In the genomic region with DNA sequence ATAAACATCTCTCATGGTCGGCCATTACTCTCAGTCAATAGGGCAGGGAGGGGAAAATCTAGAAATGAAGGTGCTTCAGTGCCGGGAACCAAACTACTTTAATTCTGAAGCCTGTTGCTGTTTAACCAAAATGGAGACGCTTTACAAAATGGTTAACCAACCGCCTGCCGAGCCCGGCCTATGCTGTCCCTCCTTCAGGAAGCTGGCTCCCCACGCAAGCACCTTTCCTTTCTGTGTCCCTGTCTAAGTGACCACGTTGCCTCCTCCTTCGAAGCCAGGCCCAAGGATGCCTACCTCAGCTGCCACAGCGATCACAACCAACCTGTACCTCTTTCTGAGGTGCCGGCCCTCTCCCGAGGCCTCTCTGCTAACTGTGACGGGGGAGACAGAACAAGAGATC, we compare ENCODE assay signal across 27 mouse cellular contexts. TPM values are rescaled to one million over a fixed set of nuclear protein-coding genes. Genes with fewer than 3 reads are reported as not detected.
DNase-seq lines count a peak whose midpoint lies in the region; ATAC-seq and TF ChIP-seq lines count a peak whose summit lies in the region.
"Had no signal": no experiment of that assay in that cellular context is flagged by ENCODE, and none has a peak within 500 bp of the region (broad histone marks: within the 10 kb centered on the region; RNA-seq: fewer than 3 reads in every experiment).

No protein-coding gene starts in this region.

- peaks cover 36% of the 10 kb centered on the region for H3K4me1 ChIP-seq in forebrain, embryonic 10.5 days
- H3K4me1 ChIP-seq in forebrain, embryonic 15.5 days, result no peaks in the 10 kb centered on the region
- peaks cover 22% of the 10 kb centered on the region for H3K4me1 ChIP-seq in embryonic facial prominence, embryonic 10.5 days
- peaks cover 19% of the 10 kb centered on the region for H3K4me1 ChIP-seq in kidney, embryonic 14.5 days (ENCODE audit: control insufficient read depth, insufficient read depth, low read length)
- 0 out of 2 replicates have a peak, but pooled peaks cover 6% of the 10 kb centered on the region for H3K4me1 ChIP-seq in kidney, postnatal 0 days (replicated peaks; ENCODE audit: insufficient read depth, low read length)
- H3K4me1 ChIP-seq: heart, embryonic 15.5 days had no signal

- TF ChIP-seq CTCF in kidney, postnatal 0 days (IDR thresholded peaks at IDR 0.05; ENCODE audit: low read depth), result no peak

- H3K27ac ChIP-seq in forebrain, embryonic 10.5 days, result peak overlapping the region; percentile 4; the same call in 1 of the 2 replicates
- no peak overlapping the region for H3K27ac ChIP-seq in forebrain, embryonic 15.5 days (replicated peaks)
- H3K27ac ChIP-seq in embryonic facial prominence, embryonic 10.5 days (replicated peaks), result 0 out of 2 replicates have a peak overlapping the region, but pooled peaks have one; percentile 16
- peak overlapping the region; percentile 86 for H3K27ac ChIP-seq in kidney, embryonic 14.5 days (ENCODE audit: low read depth, low read length)
- peak overlapping the region; percentile 85 for H3K27ac ChIP-seq in kidney, postnatal 0 days
- H3K27ac ChIP-seq: embryonic facial prominence, embryonic 13.5 days; forebrain, embryonic 13.5 days; heart, embryonic 15.5 days; hindbrain, embryonic 13.5 days had no signal

- peaks cover 14% of the 10 kb centered on the region for H3K9me3 ChIP-seq in forebrain, embryonic 10.5 days
- 0 out of 2 replicates have a peak, but pooled peaks cover 2% of the 10 kb centered on the region for H3K9me3 ChIP-seq in forebrain, embryonic 15.5 days
- peaks cover 8% of the 10 kb centered on the region for H3K9me3 ChIP-seq in embryonic facial prominence, embryonic 10.5 days
- peaks cover 6% of the 10 kb centered on the region; the same call in 1 of the 2 replicates for H3K9me3 ChIP-seq in kidney, embryonic 14.5 days (ENCODE audit: control insufficient read depth, low read length)
- peaks cover 3% of the 10 kb centered on the region; the same call in 1 of the 2 replicates for H3K9me3 ChIP-seq in kidney, postnatal 0 days (replicated peaks; ENCODE audit: low read length)

- no peak overlapping the region for H3K9ac ChIP-seq in forebrain, embryonic 15.5 days (replicated peaks)
- H3K9ac ChIP-seq in kidney, embryonic 14.5 days (ENCODE audit: low read depth, low read length), result no peak overlapping the region
- no peak overlapping the region for H3K9ac ChIP-seq in kidney, postnatal 0 days (ENCODE audit: low read depth, low read length)
- H3K9ac ChIP-seq: embryonic facial prominence, embryonic 13.5 days; forebrain, embryonic 13.5 days; forebrain, postnatal 0 days; heart, embryonic 12.5 days; heart, embryonic 15.5 days; hindbrain, embryonic 13.5 days had no signal

- no peak overlapping the region for H3K4me3 ChIP-seq in forebrain, embryonic 10.5 days
- H3K4me3 ChIP-seq in forebrain, embryonic 15.5 days, result no peak overlapping the region
- no peak overlapping the region for H3K4me3 ChIP-seq in embryonic facial prominence, embryonic 10.5 days
- no peak overlapping the region for H3K4me3 ChIP-seq in kidney, embryonic 14.5 days (ENCODE audit: low read length)
- H3K4me3 ChIP-seq in kidney, postnatal 0 days (replicated peaks; ENCODE audit: low read depth, low read length), result no peak overlapping the region
- H3K4me3 ChIP-seq: embryonic facial prominence, embryonic 13.5 days; erythroblast, embryonic 14.5 days; forebrain, embryonic 13.5 days; heart, embryonic 12.5 days; heart, embryonic 15.5 days; hindbrain, embryonic 10.5 days; hindbrain, embryonic 13.5 days had no signal

- no peaks in the 10 kb centered on the region; the same call in 1 of the 2 replicates for H3K27me3 ChIP-seq in forebrain, embryonic 10.5 days (ENCODE audit: poor library complexity, severe bottlenecking)
- no peaks in the 10 kb centered on the region for H3K27me3 ChIP-seq in forebrain, embryonic 15.5 days
- H3K27me3 ChIP-seq in embryonic facial prominence, embryonic 10.5 days (replicated peaks; ENCODE audit: low read depth, poor library complexity, severe bottlenecking), result no peaks in the 10 kb centered on the region
- no peaks in the 10 kb centered on the region for H3K27me3 ChIP-seq in kidney, embryonic 14.5 days (ENCODE audit: control insufficient read depth, insufficient read depth, low read length)
- no peaks in the 10 kb centered on the region for H3K27me3 ChIP-seq in kidney, postnatal 0 days (ENCODE audit: insufficient read depth, low read length)
- H3K27me3 ChIP-seq: embryonic facial prominence, embryonic 13.5 days; forebrain, embryonic 13.5 days; heart, embryonic 12.5 days; heart, embryonic 15.5 days; hindbrain, embryonic 13.5 days had no signal

- no peak for ATAC-seq in forebrain, embryonic 15.5 days (replicated peaks)
- ATAC-seq in kidney, embryonic 14.5 days (ENCODE audit: low FRiP score, low TSS enrichment), result no peak
- ATAC-seq in kidney, postnatal 0 days (replicated peaks; ENCODE audit: low FRiP score, low read depth), result no peak
- ATAC-seq: activated CD4-positive, CD25-positive, alpha-beta regulatory T cell, adult 4 months; forebrain, embryonic 13.5 days; forebrain, postnatal 0 days; hindbrain, embryonic 16.5 days had no signal

- no peaks in the 10 kb centered on the region; the same call in 1 of the 2 replicates for H3K36me3 ChIP-seq in forebrain, embryonic 10.5 days (replicated peaks)
- H3K36me3 ChIP-seq in forebrain, embryonic 15.5 days, result no peaks in the 10 kb centered on the region
- no peaks in the 10 kb centered on the region for H3K36me3 ChIP-seq in embryonic facial prominence, embryonic 10.5 days (replicated peaks)
- H3K36me3 ChIP-seq in kidney, embryonic 14.5 days (ENCODE audit: control insufficient read depth, insufficient read depth, low read length), result no peaks in the 10 kb centered on the region
- H3K36me3 ChIP-seq in kidney, postnatal 0 days (ENCODE audit: insufficient read depth, low read length), result no peaks in the 10 kb centered on the region
- H3K36me3 ChIP-seq: embryonic facial prominence, embryonic 13.5 days; heart, embryonic 12.5 days; heart, embryonic 15.5 days; hindbrain, embryonic 10.5 days; hindbrain, embryonic 13.5 days had no signal

- DNase-seq in forebrain, embryonic 10.5 days (ENCODE audit: extremely low spot score, low spot score), result no peak
- DNase-seq in embryonic facial prominence, embryonic 10.5 days (ENCODE audit: low spot score), result no peak
- DNase-seq in kidney, postnatal 0 days (ENCODE audit: low spot score), result no peak
- no peak for DNase-seq in cerebellum, postnatal 10 days
- DNase-seq in thymus, adult 18-20 months, result no peak
- DNase-seq in frontal cortex, postnatal 25 days (ENCODE audit: low spot score in 2 of 2), result no peak
- DNase-seq: adrenal gland, adult 8-10 months; adrenal gland, postnatal 25 days; cerebellum, adult 18-20 months; cerebellum, adult 9-10 months; cerebellum, postnatal 25 days; forebrain, postnatal 0 days; gastrocnemius, postnatal 25 days; heart, adult 18-20 months; heart, postnatal 10 days; heart, postnatal 36 days had no signal

- H3K4me2 ChIP-seq in forebrain, embryonic 15.5 days (replicated peaks), result no peak overlapping the region
- no peak overlapping the region for H3K4me2 ChIP-seq in kidney, embryonic 14.5 days (replicated peaks; ENCODE audit: low read depth, low read length)
- no peak overlapping the region for H3K4me2 ChIP-seq in kidney, postnatal 0 days (ENCODE audit: low read length)
- H3K4me2 ChIP-seq: embryonic facial prominence, embryonic 13.5 days; forebrain, embryonic 13.5 days; heart, embryonic 12.5 days; heart, embryonic 15.5 days; hindbrain, embryonic 13.5 days had no signal

- 90% methylated on average over 13 of the region's 13 CpGs for WGBS in forebrain, embryonic 10.5 days
- WGBS in forebrain, embryonic 15.5 days, result 87% methylated on average over 13 of the region's 13 CpGs
- WGBS in embryonic facial prominence, embryonic 10.5 days, result 90% methylated on average over 13 of the region's 13 CpGs
- WGBS in kidney, embryonic 14.5 days, result 73% methylated on average over 13 of the region's 13 CpGs
- WGBS in kidney, postnatal 0 days, result 65% methylated on average over 13 of the region's 13 CpGs

RNA-seq across cellular contexts. Expression of a gene that starts 16.9 kb away (rescaled TPM):
- polyA plus RNA-seq in forebrain, embryonic 10.5 days (2016; fragmentation: Nextera tagmentation; extraction: Ambion mirVana), result 0.68 and 0.85 TPM in 2 replicates
- polyA plus RNA-seq in forebrain, embryonic 15.5 days (2015; fragmentation: Nextera tagmentation; extraction: Ambion mirVana), result 1.7 and 1.8 TPM in 2 replicates
- polyA plus RNA-seq in embryonic facial prominence, embryonic 10.5 days (2016; fragmentation: Nextera tagmentation; extraction: Ambion mirVana), result 0.54 and 0.83 TPM in 2 replicates
- polyA plus RNA-seq in kidney, embryonic 14.5 days (2014; fragmentation: Nextera tagmentation; extraction: Ambion mirVana), result 4.9 and 5.8 TPM in 2 replicates
- 5.8 TPM in 2 replicates for polyA plus RNA-seq in kidney, postnatal 0 days (2015; fragmentation: Nextera tagmentation; extraction: Ambion mirVana)
- polyA plus RNA-seq: erythroblast, embryonic 14.5 days had no signal

RNA-seq across cellular contexts. Expression of a gene that starts 44.6 kb away (rescaled TPM):
- 11.5 and 13.9 TPM in 2 replicates for polyA plus RNA-seq in forebrain, embryonic 10.5 days (2016; fragmentation: Nextera tagmentation; extraction: Ambion mirVana)
- 3.9 and 4.2 TPM in 2 replicates for polyA plus RNA-seq in forebrain, embryonic 15.5 days (2015; fragmentation: Nextera tagmentation; extraction: Ambion mirVana)
- 8.7 and 9.7 TPM in 2 replicates for polyA plus RNA-seq in embryonic facial prominence, embryonic 10.5 days (2016; fragmentation: Nextera tagmentation; extraction: Ambion mirVana)
- 20.5 and 31.3 TPM in 2 replicates for polyA plus RNA-seq in kidney, embryonic 14.5 days (2014; fragmentation: Nextera tagmentation; extraction: Ambion mirVana)
- polyA plus RNA-seq in kidney, postnatal 0 days (2015; fragmentation: Nextera tagmentation; extraction: Ambion mirVana), result 14.2 and 14.7 TPM in 2 replicates
- polyA plus RNA-seq: activated CD4-positive, CD25-positive, alpha-beta regulatory T cell, adult 4 months; erythroblast, embryonic 14.5 days had no signal
